Mouse (Mus musculus): Measurements from ENCODE around the gene Mfap3. TPM values are rescaled to one million over a fixed set of nuclear protein-coding genes. Genes with fewer than 3 reads are reported as not detected.

The Mfap3 gene
- polyA plus RNA-seq, 1 experiment: 14.7 TPM

Other genes with a start within 250 kb of the Mfap3 start
- gene Fam114a2, start within 50 bp of the Mfap3 start, polyA plus RNA-seq (2012; rRNA removed): 30.5 and 37.0 TPM in 2 replicates
- gene Galnt10, start 126.8 kb downstream of the Mfap3 start, polyA plus RNA-seq (2012; rRNA removed): 31.9 and 32.3 TPM in 2 replicates